ENCODE assay signal across 12 mouse cellular contexts in genomic region chr1:119234449-119234848, GRCm38 (mm10).
DNase-seq lines count a peak whose midpoint lies in the region; ATAC-seq lines count a peak whose summit lies in the region.
"Had no signal": no experiment of that assay in that cellular context is flagged by ENCODE, and none has a peak within 500 bp of the region (broad histone marks: within the 10 kb centered on the region; RNA-seq: fewer than 3 reads in every experiment).

No protein-coding gene starts in this region.

- H3K9me3 ChIP-seq in heart, embryonic 12.5 days (replicated peaks), result peaks cover 6% of the 10 kb centered on the region; the same call in 1 of the 2 replicates
- H3K9me3 ChIP-seq in heart, embryonic 16.5 days (replicated peaks; ENCODE audit: control insufficient read depth, low read length), result peaks cover 5% of the 10 kb centered on the region
- no peaks in the 10 kb centered on the region for H3K9me3 ChIP-seq in liver, embryonic 16.5 days (replicated peaks; ENCODE audit: control insufficient read depth, low read length)
- H3K9me3 ChIP-seq: heart, embryonic 13.5 days; midbrain, embryonic 10.5 days had no signal

- DNase-seq in heart, adult 18-20 months, result peak; percentile 67 to 88
- peak; percentile 73 to 83 for DNase-seq in adrenal gland, adult (ENCODE audit: inconsistent age in 2 of 2, low spot score in 1 of 2)
- DNase-seq in adipocyte (ENCODE audit: low spot score), result no peak
- DNase-seq in frontal cortex, postnatal 25 days (ENCODE audit: low spot score in 2 of 2), result no peak
- DNase-seq in layer of hippocampus, adult 8-10 months (ENCODE audit: low spot score in 2 of 2), result no peak
- DNase-seq: B cell, adult 2 months had no signal

- H3K9ac ChIP-seq in heart, embryonic 12.5 days, result no peak overlapping the region
- no peak overlapping the region for H3K9ac ChIP-seq in heart, embryonic 16.5 days (ENCODE audit: low read length)
- H3K9ac ChIP-seq in liver, embryonic 16.5 days (ENCODE audit: low read depth, low read length), result no peak overlapping the region
- H3K9ac ChIP-seq: heart, embryonic 13.5 days had no signal

- H3K4me2 ChIP-seq in heart, embryonic 12.5 days, result no peak overlapping the region
- H3K4me2 ChIP-seq in heart, embryonic 16.5 days (ENCODE audit: low read depth, low read length), result no peak overlapping the region
- H3K4me2 ChIP-seq in liver, embryonic 16.5 days (ENCODE audit: low read depth, low read length), result no peak overlapping the region
- H3K4me2 ChIP-seq: heart, embryonic 13.5 days had no signal

- no peak overlapping the region for H3K27ac ChIP-seq in heart, embryonic 12.5 days (ENCODE audit: poor library complexity, severe bottlenecking)
- H3K27ac ChIP-seq in heart, embryonic 16.5 days (ENCODE audit: low read length), result no peak overlapping the region
- H3K27ac ChIP-seq in liver, embryonic 16.5 days (ENCODE audit: low read length), result no peak overlapping the region
- H3K27ac ChIP-seq: heart, embryonic 13.5 days; midbrain, embryonic 10.5 days had no signal

- H3K36me3 ChIP-seq in heart, embryonic 12.5 days, result no peaks in the 10 kb centered on the region
- no peaks in the 10 kb centered on the region for H3K36me3 ChIP-seq in heart, embryonic 16.5 days (ENCODE audit: control insufficient read depth, insufficient read depth)
- no peaks in the 10 kb centered on the region for H3K36me3 ChIP-seq in liver, embryonic 16.5 days (ENCODE audit: control insufficient read depth, insufficient read depth)
- H3K36me3 ChIP-seq: heart, embryonic 13.5 days; midbrain, embryonic 10.5 days had no signal

- WGBS in heart, embryonic 12.5 days, result 59% methylated on average over 9 of the region's 9 CpGs
- 44% methylated on average over 9 of the region's 9 CpGs for WGBS in heart, embryonic 16.5 days
- 63% methylated on average over 9 of the region's 9 CpGs for WGBS in liver, embryonic 16.5 days (ENCODE audit: insufficient replicate concordance)

- no peaks in the 10 kb centered on the region for H3K27me3 ChIP-seq in heart, embryonic 12.5 days (replicated peaks)
- no peaks in the 10 kb centered on the region for H3K27me3 ChIP-seq in heart, embryonic 16.5 days (ENCODE audit: control insufficient read depth, insufficient read depth, low read length)
- no peaks in the 10 kb centered on the region for H3K27me3 ChIP-seq in liver, embryonic 16.5 days (ENCODE audit: control insufficient read depth, insufficient read depth, low read depth, low read length)
- H3K27me3 ChIP-seq: heart, embryonic 13.5 days had no signal

- H3K4me1 ChIP-seq in heart, embryonic 12.5 days (replicated peaks), result peaks cover 20% of the 10 kb centered on the region
- peaks cover 3% of the 10 kb centered on the region; the same call in 1 of the 2 replicates for H3K4me1 ChIP-seq in heart, embryonic 16.5 days (ENCODE audit: control insufficient read depth, insufficient read depth, low read length)
- H3K4me1 ChIP-seq in liver, embryonic 16.5 days (ENCODE audit: control insufficient read depth, low read depth, low read length), result no peaks in the 10 kb centered on the region

- no peak; the same call in 1 of the 2 replicates for ATAC-seq in heart, embryonic 12.5 days (ENCODE audit: insufficient number of reproducible peaks, low FRiP score)
- ATAC-seq in heart, embryonic 16.5 days (replicated peaks; ENCODE audit: extremely low read depth, insufficient read depth, low FRiP score), result 0 out of 2 replicates have a peak, but pooled peaks have one; percentile 10
- peak; percentile 21; the same call in 1 of the 2 replicates for ATAC-seq in liver, embryonic 16.5 days (ENCODE audit: low read depth)
- ATAC-seq: intestine, postnatal 0 days had no signal

- H3K4me3 ChIP-seq in heart, embryonic 12.5 days, result no peak overlapping the region
- H3K4me3 ChIP-seq in heart, embryonic 16.5 days (ENCODE audit: low read length), result no peak overlapping the region
- H3K4me3 ChIP-seq in liver, embryonic 16.5 days (ENCODE audit: low read depth, low read length), result no peak overlapping the region
- H3K4me3 ChIP-seq: heart, embryonic 13.5 days; midbrain, embryonic 10.5 days had no signal

Comparison
In these comparisons a context has a peak if more than half of its experiments do, and no peak if none do; other contexts are left out.
1. DNase-seq: peak in heart, adult 18-20 months (2 of 2) and adrenal gland, adult (2 of 2); none in adipocyte (single experiment), frontal cortex, postnatal 25 days (0 of 2) and layer of hippocampus, adult 8-10 months (0 of 2).